Mouse (Mus musculus) lung, embryonic 15.5 days (tissue): ENCODE results near the gene Vps45. TPM values are rescaled to one million over a fixed set of nuclear protein-coding genes. Genes with fewer than 3 reads are reported as not detected.

Experiments
- polyA plus RNA-seq: library from polyadenylated mRNA; unstranded; fragments of >200 nt; fragmentation: Nextera tagmentation; extraction: Ambion mirVana; gene quantifications from 2 replicates; pipeline ENCODE4 v1.2.1, GENCODE M21; 2015

Vps45 gene
- polyA plus RNA-seq, 1 experiment from 2014 or later, result 32.2 TPM

Other genes with a start within 250 kb of the Vps45 start
- gene Rprd2, start 239.6 kb downstream of the Vps45 start, polyA plus RNA-seq, result 20.5 and 21.3 TPM in 2 replicates
- 49.3 and 51.0 TPM in 2 replicates for gene Prpf3, start 202.6 kb downstream of the Vps45 start, polyA plus RNA-seq
- gene Mrps21, start 186.9 kb downstream of the Vps45 start, polyA plus RNA-seq, result 305 and 336 TPM in 2 replicates
- gene Ciart, start 176.2 kb downstream of the Vps45 start, polyA plus RNA-seq, result 4.9 and 5.2 TPM in 2 replicates
- gene BC028528, start 166.5 kb downstream of the Vps45 start, polyA plus RNA-seq, result 69.8 and 76.9 TPM in 2 replicates
- 37.9 and 47.4 TPM in 2 replicates for gene Aph1a, start 164.5 kb downstream of the Vps45 start, polyA plus RNA-seq
- 11.6 and 11.9 TPM in 2 replicates for gene Car14, start 153.8 kb downstream of the Vps45 start, polyA plus RNA-seq
- 222 and 233 TPM in 2 replicates for gene Anp32e, start 129.2 kb downstream of the Vps45 start, polyA plus RNA-seq
- 36.0 and 38.2 TPM in 2 replicates for gene Plekho1, start 62.5 kb downstream of the Vps45 start, polyA plus RNA-seq
- gene Otud7b, start 46.1 kb upstream of the Vps45 start, polyA plus RNA-seq, result 22.0 and 22.9 TPM in 2 replicates
- 11.2 and 14.9 TPM in 2 replicates for gene Mtmr11, start 103.5 kb upstream of the Vps45 start, polyA plus RNA-seq
- gene Sf3b4, start 113.9 kb upstream of the Vps45 start, polyA plus RNA-seq, result 168 and 175 TPM in 2 replicates
- 3.7 and 4.4 TPM in 2 replicates for gene Sv2a, start 122.7 kb upstream of the Vps45 start, polyA plus RNA-seq
- 56.8 and 64.4 TPM in 2 replicates for gene Bola1, start 161.2 kb upstream of the Vps45 start, polyA plus RNA-seq
- 1.1 and 1.4 TPM in 2 replicates for gene Hist2h2ab, start 161.4 kb upstream of the Vps45 start, polyA plus RNA-seq
- 13.7 and 17.4 TPM in 2 replicates for gene Hist2h2ac, start 162.4 kb upstream of the Vps45 start, polyA plus RNA-seq
- 7.2 and 7.4 TPM in 2 replicates for gene Hist2h2be, start 162.7 kb upstream of the Vps45 start, polyA plus RNA-seq
- 9.8 and 13.7 TPM in 2 replicates for gene Hist2h3c2, start 180.7 kb upstream of the Vps45 start, polyA plus RNA-seq
- gene Hist2h2aa2, start 181.8 kb upstream of the Vps45 start, polyA plus RNA-seq, result 58.4 and 70.0 TPM in 2 replicates
- gene Hist2h2aa1, start 187.0 kb upstream of the Vps45 start, polyA plus RNA-seq, result 20.4 and 20.5 TPM in 2 replicates
- gene Hist2h3c1, start 188.2 kb upstream of the Vps45 start, polyA plus RNA-seq, result 0.45 and 1.9 TPM in 2 replicates
- 15.9 and 16.1 TPM in 2 replicates for gene Hist2h4, start 204.8 kb upstream of the Vps45 start, polyA plus RNA-seq
- gene Hist2h3b, start 210.2 kb upstream of the Vps45 start, polyA plus RNA-seq, result 87.1 and 95.3 TPM in 2 replicates
- 10.1 and 18.0 TPM in 2 replicates for gene Hist2h2bb, start 211.3 kb upstream of the Vps45 start, polyA plus RNA-seq
- 2.4 and 3.6 TPM in 2 replicates for gene Fcgr1, start 235.5 kb upstream of the Vps45 start, polyA plus RNA-seq